8 mouse cellular contexts compared by ENCODE assay signal in the genomic region with DNA sequence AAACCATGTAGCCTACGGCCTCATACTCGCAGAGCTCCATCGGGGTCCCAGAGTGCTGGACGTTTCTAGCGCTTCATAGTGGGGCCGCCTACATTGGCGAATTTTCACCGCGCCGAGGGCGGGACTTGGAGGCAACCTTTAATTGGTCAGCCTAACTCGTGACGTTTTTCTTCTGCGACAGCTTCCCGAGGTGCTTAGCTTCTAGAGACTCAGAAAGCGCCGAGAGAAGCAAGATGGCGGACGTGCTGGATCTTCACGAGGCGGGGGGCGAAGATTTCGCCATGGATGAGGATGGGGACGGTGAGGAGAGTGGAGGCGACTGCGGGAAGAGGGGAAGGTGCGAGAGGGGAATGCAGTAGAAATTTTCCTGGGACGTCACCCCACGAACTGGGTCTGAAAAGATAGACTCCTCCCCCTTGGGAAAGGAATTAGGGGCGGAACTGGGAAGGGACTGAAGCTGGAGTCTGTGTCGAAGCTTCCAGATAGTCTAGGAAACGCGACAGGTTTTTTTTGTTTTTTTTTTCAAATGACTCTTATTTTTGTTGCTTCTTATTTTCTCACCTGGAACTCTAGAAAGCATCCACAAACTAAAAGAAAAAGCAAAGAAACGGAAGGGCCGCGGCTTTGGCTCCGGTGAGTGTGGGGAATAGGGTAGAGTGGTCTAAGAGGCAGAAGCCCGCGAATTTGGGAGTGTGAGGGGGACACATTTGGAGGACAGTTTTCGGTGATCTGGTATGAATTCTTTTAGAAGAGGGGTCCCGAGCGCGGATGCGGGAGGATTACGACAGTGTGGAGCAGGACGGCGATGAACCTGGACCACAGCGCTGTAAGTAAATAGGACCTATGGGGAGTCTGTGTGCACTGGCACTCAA. TPM values are rescaled to one million over a fixed set of nuclear protein-coding genes. Genes with fewer than 3 reads are reported as not detected.
DNase-seq lines count a peak whose midpoint lies in the region; ATAC-seq and TF ChIP-seq lines count a peak whose summit lies in the region.

A gene (plus strand): TSS at position 205 of the 872 bp plus-strand sequence.

- no peak for TF ChIP-seq CTCF in lung, postnatal 0 days (IDR thresholded peaks at IDR 0.05)

- peak within 1 kb of the TSS; percentile 77 for H3K4me3 ChIP-seq in hindbrain, embryonic 10.5 days
- H3K4me3 ChIP-seq in lung, postnatal 0 days (ENCODE audit: low read depth, low read length): peak within 1 kb of the TSS; percentile 80

- TF ChIP-seq EP300 in lung, postnatal 0 days (IDR thresholded peaks at IDR 0.05): peak; percentile 30

- peaks cover 26% of the 10 kb centered on the region for H3K4me1 ChIP-seq in hindbrain, embryonic 10.5 days (replicated peaks)
- peaks cover 4% of the 10 kb centered on the region; the same call in 1 of the 2 replicates for H3K4me1 ChIP-seq in lung, postnatal 0 days (ENCODE audit: insufficient read depth, low read depth, low read length)

- peak within 1 kb of the TSS; percentile 71 for H3K9ac ChIP-seq in lung, postnatal 0 days (replicated peaks; ENCODE audit: low read depth)

- peak; percentile 97 for ATAC-seq in frontal cortex, adult (ENCODE audit: low TSS enrichment)
- peak; percentile 99 for ATAC-seq in lung, postnatal 0 days

- H3K4me2 ChIP-seq in lung, postnatal 0 days (replicated peaks; ENCODE audit: low read depth, low read length): peak within 1 kb of the TSS; percentile 79

- H3K27ac ChIP-seq in hindbrain, embryonic 10.5 days: peak within 1 kb of the TSS; percentile 95
- H3K27ac ChIP-seq in lung, postnatal 0 days (ENCODE audit: low read length): peak within 1 kb of the TSS; percentile 85

- peaks cover 55% of the 10 kb centered on the region for H3K36me3 ChIP-seq in hindbrain, embryonic 10.5 days
- H3K36me3 ChIP-seq in lung, postnatal 0 days (ENCODE audit: insufficient read depth, low read length): no peaks in the 10 kb centered on the region

- no peaks in the 10 kb centered on the region for H3K27me3 ChIP-seq in hindbrain, embryonic 10.5 days (ENCODE audit: insufficient read depth, poor library complexity, severe bottlenecking)
- H3K27me3 ChIP-seq in lung, postnatal 0 days (replicated peaks; ENCODE audit: insufficient read depth, low read length): no peaks in the 10 kb centered on the region

- DNase-seq in MN1 (ENCODE audit: low spot score): peak; percentile 99
- peak; percentile 97 for DNase-seq in cerebellum, adult 9-10 months
- DNase-seq in hindbrain, embryonic 10.5 days (ENCODE audit: low spot score): peak; percentile 96
- DNase-seq in layer of hippocampus, adult 9-11 months: peak; percentile 97
- DNase-seq in lung, postnatal 0 days (ENCODE audit: low spot score): peak; percentile 98
- DNase-seq in ovary, postnatal 14 days (ENCODE audit: low spot score): peak; percentile 97
- DNase-seq in thymus, postnatal 14 days: peak; percentile 95

- H3K9me3 ChIP-seq in hindbrain, embryonic 10.5 days: no peaks in the 10 kb centered on the region
- H3K9me3 ChIP-seq in lung, postnatal 0 days (ENCODE audit: low read length): no peaks in the 10 kb centered on the region

- 1% methylated on average over 48 of the region's 48 CpGs for WGBS in hindbrain, embryonic 10.5 days
- 1% methylated on average over 47 of the region's 48 CpGs for WGBS in lung, postnatal 0 days

RNA-seq across cellular contexts. Expression of the gene that starts here (rescaled TPM):
- polyA plus RNA-seq in hindbrain, embryonic 10.5 days (2016; fragmentation: Nextera tagmentation; extraction: Ambion mirVana): 185 and 210 TPM in 2 replicates
- 90.3 and 91.4 TPM in 2 replicates for polyA plus RNA-seq in lung, postnatal 0 days (2015; fragmentation: Nextera tagmentation; extraction: Ambion mirVana)

Comparison
In these comparisons a context has a peak if more than half of its experiments do, and no peak if none do; other contexts are left out.
1. Peak in every context shown above with its lines: DNase-seq, ATAC-seq, H3K4me3 ChIP-seq and H3K27ac ChIP-seq.